Mouse (Mus musculus) erythroid progenitor cell, adult 5-6 weeks (primary cell): ENCODE data around the gene Acvr1. TPM values are rescaled to one million over a fixed set of nuclear protein-coding genes. Genes with fewer than 3 reads are reported as not detected.

Source experiments
- ATAC-seq: replicated peaks from 2 replicates; pipeline ENCODE4 v1.8.0; 2016; ENCODE audit warnings: moderate number of reproducible peaks, mild to moderate bottlenecking, moderate TSS enrichment, inconsistent platforms; ENCODE audit not compliant: poor library complexity, low FRiP score, severe bottlenecking
- total RNA-seq, 2 experiments: library from RNA; stranded (forward) in 1 of 2; stranded (reverse) in 1 of 2; fragments of 150-400 nt in 1 of 2; fragments of 186-747, 209-891 nt in 1 of 2; gene quantifications; 2 replicates each; pipeline versions ENCODE4 v1.2.3 to v1.2.4; 2015 to 2017; ENCODE audit warnings: low replicate concordance in 2 of 2

Gene Acvr1
- 1.1 and 3.4 TPM in 2 replicates for total RNA-seq (2015; ENCODE audit: low replicate concordance)
- total RNA-seq (2017; ENCODE audit: low replicate concordance): not detected in 2 replicates

- no peak for ATAC-seq
Observed at GRCm38 (mm10) chr2:58567066-58567810, at the start of gene Acvr1, which contains the start of gene Upp2. Acvr1 (minus strand) TSS chr2:58567157. Upp2 (plus strand) TSS chr2:58567298.

GRCm38 (mm10) chr2:58615766-58616165, 48.8 kb upstream of the Acvr1 start:
- no peak for ATAC-seq

- no peak for ATAC-seq
Observed at GRCm38 (mm10) chr2:58614851-58615250, 47.9 kb upstream of the Acvr1 start.

- ATAC-seq: no peak
Observed at GRCm38 (mm10) chr2:58613720-58614119, 46.8 kb upstream of the Acvr1 start.

GRCm38 (mm10) chr2:58604791-58605190, 37.8 kb upstream of the Acvr1 start:
- ATAC-seq: no peak

GRCm38 (mm10) chr2:58603379-58603778, 36.4 kb upstream of the Acvr1 start:
- no peak for ATAC-seq

- no peak for ATAC-seq
Observed at GRCm38 (mm10) chr2:58601382-58601781, 34.4 kb upstream of the Acvr1 start.

- no peak for ATAC-seq
Observed at GRCm38 (mm10) chr2:58599639-58600038, 32.7 kb upstream of the Acvr1 start.

- ATAC-seq: no peak
Observed at GRCm38 (mm10) chr2:58597556-58597955, 30.6 kb upstream of the Acvr1 start.

GRCm38 (mm10) chr2:58596774-58597342, 29.9 kb upstream of the Acvr1 start:
- no peak for ATAC-seq

GRCm38 (mm10) chr2:58595350-58595749, 28.4 kb upstream of the Acvr1 start:
- ATAC-seq: no peak

- no peak for ATAC-seq
Observed at GRCm38 (mm10) chr2:58590055-58590454, 23.1 kb upstream of the Acvr1 start.

GRCm38 (mm10) chr2:58589637-58590036, 22.7 kb upstream of the Acvr1 start:
- no peak for ATAC-seq

GRCm38 (mm10) chr2:58586311-58586710, 19.4 kb upstream of the Acvr1 start:
- ATAC-seq: no peak

GRCm38 (mm10) chr2:58574167-58574566, 7.2 kb upstream of the Acvr1 start:
- ATAC-seq: no peak

- ATAC-seq: no peak
Observed at GRCm38 (mm10) chr2:58568841-58569645, 2.1 kb upstream of the Acvr1 start.

- ATAC-seq: no peak
Observed at GRCm38 (mm10) chr2:58567866-58568719, 1.1 kb upstream of the Acvr1 start.

- no peak for ATAC-seq
Observed at GRCm38 (mm10) chr2:58566410-58567065, 419 bp downstream of the Acvr1 start.

- ATAC-seq: no peak
Observed at GRCm38 (mm10) chr2:58566049-58566409, 928 bp downstream of the Acvr1 start.
